12 mouse cellular contexts compared by ENCODE assay signal in the genomic region with DNA sequence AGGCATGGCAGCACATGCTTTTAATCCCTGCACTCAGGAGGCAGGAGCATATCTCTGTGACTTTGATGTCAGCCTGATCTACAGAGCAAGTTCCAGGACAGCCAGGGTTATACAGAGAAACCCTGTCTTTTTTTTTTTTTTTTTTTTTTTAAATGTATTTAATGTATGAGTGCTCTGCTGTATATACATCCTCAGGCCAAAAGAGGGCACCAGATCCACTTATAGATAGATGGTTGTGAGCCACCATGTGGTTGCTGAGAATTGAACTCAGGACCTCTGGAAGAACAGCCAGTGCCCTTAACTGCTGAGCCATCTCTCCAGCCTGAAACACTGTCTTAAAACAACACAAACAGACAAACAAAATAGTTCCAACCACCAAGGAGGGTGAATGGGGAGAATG. TPM values are rescaled to one million over a fixed set of nuclear protein-coding genes. Genes with fewer than 3 reads are reported as not detected.
DNase-seq lines count a peak whose midpoint lies in the region; ATAC-seq and TF ChIP-seq lines count a peak whose summit lies in the region.
"Had no signal": no experiment of that assay in that cellular context is flagged by ENCODE, and none has a peak within 500 bp of the region (broad histone marks: within the 10 kb centered on the region; RNA-seq: fewer than 3 reads in every experiment).

No protein-coding gene starts in this region.

- no peak for TF ChIP-seq POLR2A in brain, embryonic 14.5 days (IDR thresholded peaks at IDR 0.05; ENCODE audit: borderline replicate concordance, extremely low read depth, insufficient read depth, insufficient read length, poor library complexity, severe bottlenecking)

- H3K9me3 ChIP-seq in lung, embryonic 14.5 days (ENCODE audit: low read depth, low read length): no peaks in the 10 kb centered on the region
- H3K9me3 ChIP-seq in ES-E14 (ENCODE audit: control insufficient read depth, insufficient read depth, low read depth, low read length): no peaks in the 10 kb centered on the region
- H3K9me3 ChIP-seq in hindbrain, embryonic 12.5 days (replicated peaks): no peaks in the 10 kb centered on the region
- H3K9me3 ChIP-seq: limb, embryonic 12.5 days; midbrain, embryonic 15.5 days had no signal

- no peak overlapping the region for H3K4me2 ChIP-seq in lung, embryonic 14.5 days
- no peak overlapping the region for H3K4me2 ChIP-seq in hindbrain, embryonic 12.5 days (replicated peaks)
- H3K4me2 ChIP-seq: heart, embryonic 11.5 days; limb, embryonic 12.5 days; midbrain, embryonic 15.5 days had no signal

- no peak overlapping the region for H3K4me3 ChIP-seq in lung, embryonic 14.5 days (ENCODE audit: low read depth, low read length)
- H3K4me3 ChIP-seq in ES-E14 (ENCODE audit: insufficient read depth in 1 of 2, low read depth in 1 of 2, low read length in 2 of 2, poor library complexity in 1 of 2, severe bottlenecking in 1 of 2): no peak overlapping the region
- H3K4me3 ChIP-seq in hindbrain, embryonic 12.5 days: no peak overlapping the region
- H3K4me3 ChIP-seq: limb, embryonic 12.5 days; midbrain, embryonic 15.5 days had no signal

- H3K9ac ChIP-seq in lung, embryonic 14.5 days: no peak overlapping the region
- H3K9ac ChIP-seq in ES-E14 (ENCODE audit: insufficient read depth, low read depth, low read length, poor library complexity, severe bottlenecking): no peak overlapping the region
- H3K9ac ChIP-seq in hindbrain, embryonic 12.5 days: no peak overlapping the region
- H3K9ac ChIP-seq: limb, embryonic 12.5 days; midbrain, embryonic 15.5 days had no signal

- no peak; the same call in 1 of the 2 replicates for TF ChIP-seq CTCF in lung, embryonic 14.5 days (IDR thresholded peaks at IDR 0.05; ENCODE audit: low read depth)
- no peak for TF ChIP-seq CTCF in brain, embryonic 14.5 days (IDR thresholded peaks at IDR 0.05; ENCODE audit: borderline replicate concordance, extremely low read depth, insufficient read depth, insufficient read length)

- no peaks in the 10 kb centered on the region for H3K4me1 ChIP-seq in lung, embryonic 14.5 days (ENCODE audit: insufficient read depth)
- H3K4me1 ChIP-seq in ES-E14 (ENCODE audit: control insufficient read depth in 2 of 2, insufficient read depth in 2 of 2, low read length in 2 of 2, poor library complexity in 1 of 2): peaks cover 0 to 4% of the 10 kb centered on the region in 2 experiments; a peak in 1 of 4 replicates
- H3K4me1 ChIP-seq in hindbrain, embryonic 12.5 days: peaks cover 11% of the 10 kb centered on the region
- H3K4me1 ChIP-seq: midbrain, embryonic 15.5 days had no signal

- in situ Hi-C loops in ES-E14 (cut with MboI; ENCODE audit: low sequenced_read_pairs in 2 of 2, unreplicated experiment in 2 of 2): loop anchor here in 1 of 2 experiments (10.0 kb wide), 1 partner anchor 254 kb away; a partner anchor contains a TSS

- peak; percentile 58 for DNase-seq in lung, embryonic 14.5 days
- no peak for DNase-seq in lung, adult 18-20 months
- peak; percentile 21 for DNase-seq in ES-E14 (ENCODE audit: low read depth, low spot score)
- peak; percentile 39 for DNase-seq in brain, embryonic 14.5 days (ENCODE audit: low read depth)
- DNase-seq in retina, embryonic 14.5 days (ENCODE audit: low spot score): peak; percentile 38
- no peak for DNase-seq in left cerebral cortex, adult 11 months (ENCODE audit: low spot score)
- DNase-seq: adrenal gland, postnatal 36 days; kidney, postnatal 10 days had no signal

- peaks cover 17% of the 10 kb centered on the region; the same call in 1 of the 2 replicates for H3K36me3 ChIP-seq in lung, embryonic 14.5 days (ENCODE audit: insufficient read depth)
- H3K36me3 ChIP-seq in ES-E14 (ENCODE audit: control insufficient read depth, insufficient read depth, low read length, poor library complexity, severe bottlenecking): peaks cover 13% of the 10 kb centered on the region; the same call in 1 of the 2 replicates
- peaks cover 29% of the 10 kb centered on the region for H3K36me3 ChIP-seq in hindbrain, embryonic 12.5 days

- ATAC-seq in lung, embryonic 14.5 days (ENCODE audit: insufficient read depth): no peak
- no peak for ATAC-seq in hindbrain, embryonic 12.5 days (ENCODE audit: low FRiP score)
- ATAC-seq: midbrain, embryonic 15.5 days had no signal

- H3K27ac ChIP-seq in lung, embryonic 14.5 days (ENCODE audit: low read depth): no peak overlapping the region
- H3K27ac ChIP-seq in ES-E14 (ENCODE audit: insufficient read depth, low read depth, low read length, poor library complexity, severe bottlenecking): peak overlapping the region; percentile 25; the same call in 1 of the 2 replicates
- no peak overlapping the region for H3K27ac ChIP-seq in hindbrain, embryonic 12.5 days
- H3K27ac ChIP-seq: limb, embryonic 12.5 days; midbrain, embryonic 15.5 days had no signal

- no peaks in the 10 kb centered on the region for H3K27me3 ChIP-seq in lung, embryonic 14.5 days (ENCODE audit: insufficient read depth, low read length)
- no peaks in the 10 kb centered on the region for H3K27me3 ChIP-seq in hindbrain, embryonic 12.5 days
- H3K27me3 ChIP-seq: limb, embryonic 12.5 days; midbrain, embryonic 15.5 days had no signal

TF ChIP-seq in ES-E14, 5 proteins besides CTCF, POLR2A, EP300 and RAD21:
- TF ChIP-seq ZNF384 (IDR thresholded peaks at IDR 0.05; ENCODE audit: low read depth, low read length) (peak; percentile 81), CHD2 (IDR thresholded peaks at IDR 0.05; ENCODE audit: low read depth, low read length) (no peak), HCFC1 (IDR thresholded peaks at IDR 0.05; ENCODE audit: borderline replicate concordance, insufficient read depth, low read length) (no peak)

RNA-seq across cellular contexts. Expression of a gene that starts 15.5 kb away (rescaled TPM):
- 0.09 TPM in 2 replicates for polyA plus RNA-seq in lung, embryonic 14.5 days (2014; fragmentation: Nextera tagmentation; extraction: Ambion mirVana)
- 0.89 and 1.3 TPM in 2 replicates for total RNA-seq in ES-E14 (2012; rRNA removed)
- 6.1 and 10.1 TPM in 2 replicates for polyA plus RNA-seq in brain, embryonic 14.5 days (2012; rRNA removed)
- 2.2 and 2.9 TPM in 2 replicates for polyA plus RNA-seq in hindbrain, embryonic 12.5 days (2016; fragmentation: Nextera tagmentation; extraction: Ambion mirVana)
- polyA plus RNA-seq: limb, embryonic 12.5 days had no signal

RNA-seq across cellular contexts. Expression of a gene that starts 33.7 kb away (rescaled TPM):
- polyA plus RNA-seq in lung, embryonic 14.5 days (2014; fragmentation: Nextera tagmentation; extraction: Ambion mirVana): 92.1 and 92.3 TPM in 2 replicates
- total RNA-seq in ES-E14 (2012; rRNA removed): 92.0 and 126 TPM in 2 replicates
- polyA plus RNA-seq in brain, embryonic 14.5 days (2012; rRNA removed): 162 and 195 TPM in 2 replicates
- 178 and 180 TPM in 2 replicates for polyA plus RNA-seq in hindbrain, embryonic 12.5 days (2016; fragmentation: Nextera tagmentation; extraction: Ambion mirVana)

RNA-seq across cellular contexts. Expression of a gene that starts 47.1 kb away (rescaled TPM):
- 34.4 and 34.6 TPM in 2 replicates for polyA plus RNA-seq in lung, embryonic 14.5 days (2014; fragmentation: Nextera tagmentation; extraction: Ambion mirVana)
- total RNA-seq in ES-E14 (2012; rRNA removed): 19.5 and 22.5 TPM in 2 replicates
- 31.3 and 34.7 TPM in 2 replicates for polyA plus RNA-seq in brain, embryonic 14.5 days (2012; rRNA removed)
- polyA plus RNA-seq in hindbrain, embryonic 12.5 days (2016; fragmentation: Nextera tagmentation; extraction: Ambion mirVana): 38.2 and 40.0 TPM in 2 replicates

Comparison
In these comparisons a context has a peak if more than half of its experiments do, and no peak if none do; other contexts are left out.
1. DNase-seq: peak in lung, embryonic 14.5 days (single experiment), ES-E14 (single experiment), brain, embryonic 14.5 days (single experiment) and retina, embryonic 14.5 days (single experiment); none in lung, adult 18-20 months (0 of 2) and left cerebral cortex, adult 11 months (single experiment).